Mouse (Mus musculus) lung, postnatal 0 days (tissue): Measurements from ENCODE around the gene Tmem74b. TPM values are rescaled to one million over a fixed set of nuclear protein-coding genes. Genes with fewer than 3 reads are reported as not detected.
A peak's percentile ranks its signal among the peaks of the same experiment; 100 is the strongest.

Source experiments
- ATAC-seq: fragments of 200-750 bp; cut with Nextera tagmentation; 2 replicates; pipeline ENCODE4 v1.8.0; 2017; ENCODE audit warnings: moderate library complexity
- DNase-seq: peaks from one replicate; pipeline ENCODE4 v3.0.0-alpha.2; 2016; ENCODE audit warnings: low spot score
- H3K27ac ChIP-seq: fragments of 300-500 bp; sonication (generic); 2 replicates; pipeline ENCODE4 v1.5.1; 2014; ENCODE audit warnings: antibody characterized with exemption, mild to moderate bottlenecking, low read length, mixed read lengths
- H3K27me3 ChIP-seq: fragments of 300-500 bp; sonication (generic); replicated peaks from 2 replicates; pipeline ENCODE4 v1.6.1; 2014; ENCODE audit warnings: low read length, mixed read lengths; ENCODE audit not compliant: insufficient read depth
- H3K36me3 ChIP-seq: fragments of 300-500 bp; sonication (generic); 2 replicates; pipeline ENCODE4 v1.6.1; 2014; ENCODE audit warnings: low read length, mixed read lengths; ENCODE audit not compliant: insufficient read depth
- H3K4me1 ChIP-seq: fragments of 300-500 bp; sonication (generic); 2 replicates; pipeline ENCODE4 v1.6.1; 2014; ENCODE audit warnings: antibody characterized with exemption, low read depth, low read length, mixed read lengths; ENCODE audit not compliant: insufficient read depth
- H3K4me2 ChIP-seq: fragments of 300-500 bp; sonication (generic); replicated peaks from 2 replicates; pipeline ENCODE4 v1.6.1; 2014; ENCODE audit warnings: low read depth, mild to moderate bottlenecking, low read length, moderate library complexity, mixed read lengths
- H3K4me3 ChIP-seq: fragments of 300-500 bp; sonication (generic); 2 replicates; pipeline ENCODE4 v1.5.1; 2014; ENCODE audit warnings: low read depth, low read length
- H3K9ac ChIP-seq: fragments of 300-500 bp; sonication (generic); replicated peaks from 2 replicates; pipeline ENCODE4 v1.6.1; 2014; ENCODE audit warnings: low read depth, mild to moderate bottlenecking
- H3K9me3 ChIP-seq: fragments of 300-500 bp; sonication (generic); 2 replicates; pipeline ENCODE4 v1.6.1; 2016; ENCODE audit warnings: low read length, mixed read lengths
- CTCF ChIP-seq: IDR thresholded peaks from 2 replicates; pipeline ENCODE4 v1.5.1; 2016; ENCODE audit warnings: antibody characterized with exemption, mild to moderate bottlenecking
- EP300 ChIP-seq: IDR thresholded peaks from 2 replicates; pipeline ENCODE4 v1.6.1; 2016; ENCODE audit warnings: antibody characterized with exemption, mild to moderate bottlenecking, control low read depth
- WGBS: fragments of 180-500 bp; shearing (Covaris S2); extraction: QIAGEN DNeasy Blood & Tissue Kit; methylation state at CpG from one replicate; pipeline ENCODE4 v1.1.7; 2014; 5-methylcytosine and 5-hydroxymethylcytosine counted together
- polyA plus RNA-seq: library from polyadenylated mRNA; unstranded; fragments of >200 nt; fragmentation: Nextera tagmentation; extraction: Ambion mirVana; gene quantifications from 2 replicates; pipeline ENCODE4 v1.2.1, GENCODE M21; 2015

Gene Tmem74b
- polyA plus RNA-seq, 1 experiment from 2014 or later: 0.63 TPM

GRCm38 (mm10) chr2:151747847-151748705 is 46.3 kb downstream of the Tmem74b start:
- H3K36me3 ChIP-seq: no peaks in the 10 kb centered on the region
- no peak overlapping the region for H3K27ac ChIP-seq
- WGBS: 39% methylated on average over 19 of the region's 19 CpGs
- H3K4me1 ChIP-seq: no peaks in the 10 kb centered on the region
- no peaks in the 10 kb centered on the region for H3K27me3 ChIP-seq
- no peaks in the 10 kb centered on the region for H3K9me3 ChIP-seq
- no peak overlapping the region for H3K4me2 ChIP-seq
- DNase-seq (peak; percentile 77), ATAC-seq (peak; percentile 53)
- TF ChIP-seq EP300: no peak
- TF ChIP-seq CTCF: peak; percentile 80
- no peak overlapping the region for H3K4me3 ChIP-seq
- H3K9ac ChIP-seq: no peak overlapping the region

GRCm38 (mm10) chr2:151751330-151751729 is 49.5 kb downstream of the Tmem74b start:
- Histone ChIP-seq H3K36me3 (no peaks in the 10 kb centered on the region), H3K9ac (no peak overlapping the region), H3K27me3 (no peaks in the 10 kb centered on the region), H3K27ac (no peak overlapping the region), H3K4me3 (no peak overlapping the region), H3K9me3 (no peaks in the 10 kb centered on the region), H3K4me2 (no peak overlapping the region), H3K4me1 (no peaks in the 10 kb centered on the region)
- DNase-seq: no peak
- ATAC-seq: no peak
- 66% methylated on average over 5 of the region's 5 CpGs for WGBS
- TF ChIP-seq CTCF (no peak), EP300 (no peak)

GRCm38 (mm10) chr2:151756277-151757061 is 54.7 kb downstream of the Tmem74b start:
- Histone ChIP-seq H3K9me3 (no peaks in the 10 kb centered on the region), H3K27me3 (no peaks in the 10 kb centered on the region), H3K9ac (no peak overlapping the region), H3K4me3 (no peak overlapping the region), H3K36me3 (no peaks in the 10 kb centered on the region), H3K27ac (no peak overlapping the region), H3K4me2 (no peak overlapping the region), H3K4me1 (no peaks in the 10 kb centered on the region)
- ATAC-seq (peak; percentile 47), DNase-seq (peak; percentile 80)
- WGBS: 42% methylated on average over 9 of the region's 9 CpGs
- no peak for TF ChIP-seq CTCF
- TF ChIP-seq EP300: no peak

- no peak for TF ChIP-seq CTCF
- no peak for TF ChIP-seq EP300
- H3K27me3 ChIP-seq: no peaks in the 10 kb centered on the region
- no peak overlapping the region for H3K4me2 ChIP-seq
- DNase-seq (no peak), ATAC-seq (no peak)
- no peak overlapping the region for H3K27ac ChIP-seq
- H3K4me3 ChIP-seq: no peak overlapping the region
- no peaks in the 10 kb centered on the region for H3K9me3 ChIP-seq
- 73% methylated on average over 5 of the region's 5 CpGs for WGBS
- no peak overlapping the region for H3K9ac ChIP-seq
- H3K36me3 ChIP-seq: no peaks in the 10 kb centered on the region
- H3K4me1 ChIP-seq: no peaks in the 10 kb centered on the region
Measured at GRCm38 (mm10) chr2:151757451-151757850, 55.6 kb downstream of the Tmem74b start.

GRCm38 (mm10) chr2:151758806-151759353 is 57.1 kb downstream of the Tmem74b start:
- no peaks in the 10 kb centered on the region for H3K9me3 ChIP-seq
- H3K4me1 ChIP-seq: no peaks in the 10 kb centered on the region
- no peak for TF ChIP-seq CTCF
- TF ChIP-seq EP300: no peak
- ATAC-seq (peak; percentile 73), DNase-seq (peak; percentile 11)
- WGBS: 31% methylated on average over 1 of the region's 1 CpGs
- no peak overlapping the region for H3K4me2 ChIP-seq
- no peak overlapping the region for H3K27ac ChIP-seq
- H3K4me3 ChIP-seq: no peak overlapping the region
- H3K27me3 ChIP-seq: no peaks in the 10 kb centered on the region
- H3K9ac ChIP-seq: no peak overlapping the region
- no peaks in the 10 kb centered on the region for H3K36me3 ChIP-seq

Other genes with a start within 250 kb of the Tmem74b start
- not detected in 2 replicates for gene 4921509C19Rik, start 225.9 kb upstream of the Tmem74b start, polyA plus RNA-seq
- gene Nsfl1c, start 207.8 kb upstream of the Tmem74b start, polyA plus RNA-seq: 100 and 114 TPM in 2 replicates
- gene Fkbp1a, start 159.5 kb upstream of the Tmem74b start, polyA plus RNA-seq: 686 and 696 TPM in 2 replicates
- 1.6 and 2.5 TPM in 2 replicates for gene Sdcbp2, start 129.4 kb upstream of the Tmem74b start, polyA plus RNA-seq
- 0.17 and 0.18 TPM in 2 replicates for gene Snph, start 69.4 kb upstream of the Tmem74b start, polyA plus RNA-seq
- gene Rad21l, start 33.5 kb upstream of the Tmem74b start, polyA plus RNA-seq: not detected in 2 replicates
- gene Psmf1, start 42.2 kb downstream of the Tmem74b start, polyA plus RNA-seq: 32.5 and 38.5 TPM in 2 replicates
- 1.7 and 2.6 TPM in 2 replicates for gene Rspo4, start 140.9 kb downstream of the Tmem74b start, polyA plus RNA-seq
- 0.11 and 0.13 TPM in 2 replicates for gene Angpt4, start 209.2 kb downstream of the Tmem74b start, polyA plus RNA-seq